Mouse (Mus musculus) CH12.LX (cell line): ENCODE results near the gene Rasl10a. TPM values are rescaled to one million over a fixed set of nuclear protein-coding genes. Genes with fewer than 3 reads are reported as not detected.
A peak's percentile ranks its signal among the peaks of the same experiment; 100 is the strongest.

ENCODE experiments used
- DNase-seq: peaks from one replicate; pipeline ENCODE4 v3.0.0-alpha.2; 2013; ENCODE audit errors: extremely low read depth
- H3K27ac ChIP-seq: 2 replicates; pipeline ENCODE4 v1.5.1; 2012; ENCODE audit warnings: low read depth, mild to moderate bottlenecking, control low read depth, moderate library complexity; ENCODE audit not compliant: insufficient read depth
- H3K27me3 ChIP-seq: replicated peaks from 2 replicates; pipeline ENCODE3; 2012; ENCODE audit warnings: inconsistent platforms
- H3K36me3 ChIP-seq, 2 experiments: replicated peaks in 1 of 2; 2 replicates each; pipeline versions ENCODE3 to v1.6.1; 2012; ENCODE audit warnings: inconsistent platforms in 1 of 2, low read length in 1 of 2, mild to moderate bottlenecking in 1 of 2, mixed read lengths in 1 of 2, moderate library complexity in 1 of 2; ENCODE audit not compliant: control insufficient read depth in 1 of 2, insufficient read depth in 1 of 2
- H3K4me1 ChIP-seq, 2 experiments: 2 replicates each; pipeline ENCODE4 v1.6.1; 2012; ENCODE audit warnings: inconsistent platforms in 1 of 2, moderate library complexity in 1 of 2; ENCODE audit not compliant: insufficient read depth in 2 of 2, control insufficient read depth in 1 of 2
- H3K4me2 ChIP-seq: 2 replicates; pipeline ENCODE4 v1.6.1; 2012; ENCODE audit warnings: low read depth, mild to moderate bottlenecking, control low read depth; ENCODE audit not compliant: poor library complexity, insufficient read depth, severe bottlenecking
- H3K4me3 ChIP-seq, 3 experiments: fragments of 150-350 bp in 1 of 3; sonication (generic) in 1 of 3; replicated peaks in 1 of 3; 2 replicates each; pipeline versions ENCODE3 to v1.5.1; 2011 to 2012; ENCODE audit warnings: low read depth in 2 of 3, low read length in 2 of 3, mild to moderate bottlenecking in 2 of 3, moderate library complexity in 2 of 3, control low read depth in 1 of 3, improper control_type of control experiment in 1 of 3, inconsistent platforms in 1 of 3, mixed read lengths in 1 of 3; ENCODE audit not compliant: poor library complexity in 1 of 3
- H3K79me2 ChIP-seq: replicated peaks from 2 replicates; pipeline ENCODE4 v1.6.1; 2012; ENCODE audit warnings: mild to moderate bottlenecking, moderate library complexity; ENCODE audit not compliant: control insufficient read depth, poor library complexity, insufficient read depth, severe bottlenecking; ENCODE audit errors: extremely low read depth
- H3K9ac ChIP-seq: 2 replicates; pipeline ENCODE4 v1.6.1; 2012; ENCODE audit warnings: low read depth, mild to moderate bottlenecking, control low read depth, moderate library complexity; ENCODE audit not compliant: insufficient read depth
- H3K9me3 ChIP-seq: replicated peaks from 2 replicates; pipeline ENCODE3; 2012; ENCODE audit warnings: low read length, inconsistent platforms, mixed read lengths
- CHD1 ChIP-seq: IDR thresholded peaks from 2 replicates; pipeline ENCODE4 v1.6.1; 2012; ENCODE audit warnings: low read depth, low read length, improper control_type of control experiment, inconsistent platforms
- E2F4 ChIP-seq: IDR thresholded peaks from 2 replicates; pipeline ENCODE4 v1.6.1; 2011; ENCODE audit warnings: low read depth, low read length, improper control_type of control experiment; ENCODE audit not compliant: insufficient replicate concordance
- ETS1 ChIP-seq: conservative IDR thresholded peaks from 2 replicates; pipeline ENCODE4 v1.6.1; 2012; ENCODE audit warnings: low read depth, mild to moderate bottlenecking, inconsistent platforms, low read length, improper control_type of control experiment, moderate library complexity
- GABPA ChIP-seq: IDR thresholded peaks from 2 replicates; pipeline ENCODE4 v1.6.1; 2012; ENCODE audit warnings: low read depth, low read length, improper control_type of control experiment, inconsistent platforms; ENCODE audit not compliant: insufficient replicate concordance
- JUND ChIP-seq: conservative IDR thresholded peaks from 2 replicates; pipeline ENCODE4 v1.6.1; 2011; ENCODE audit warnings: low read depth, low read length, improper control_type of control experiment
- MAX ChIP-seq: IDR thresholded peaks from 2 replicates; pipeline ENCODE4 v1.6.1; 2011; ENCODE audit warnings: low read length, improper control_type of control experiment
- MAZ ChIP-seq: IDR thresholded peaks from 2 replicates; pipeline ENCODE4 v1.6.1; 2012; ENCODE audit warnings: low read depth, mild to moderate bottlenecking, inconsistent platforms, low read length, improper control_type of control experiment, moderate library complexity
- MYC ChIP-seq: IDR thresholded peaks from 2 replicates; pipeline ENCODE4 v1.6.1; 2011; ENCODE audit warnings: low read depth, mild to moderate bottlenecking, improper control_type of control experiment, low read length
- NELFE ChIP-seq: IDR thresholded peaks from 2 replicates; pipeline ENCODE4 v1.6.1; 2011; ENCODE audit warnings: low read depth, low read length, improper control_type of control experiment
- NRF1 ChIP-seq: IDR thresholded peaks from 2 replicates; pipeline ENCODE4 v1.6.1; 2014; ENCODE audit warnings: low read depth, mild to moderate bottlenecking, inconsistent platforms, low read length, improper control_type of control experiment, moderate library complexity
- PAX5 ChIP-seq: IDR thresholded peaks from 2 replicates; pipeline ENCODE4 v1.6.1; 2012; ENCODE audit warnings: low read length, inconsistent platforms, mixed read lengths
- POLR2AphosphoS2 ChIP-seq: IDR thresholded peaks from 2 replicates; pipeline ENCODE4 v1.6.1; 2011; ENCODE audit warnings: low read depth, low read length, improper control_type of control experiment
- RAD21 ChIP-seq: IDR thresholded peaks from 2 replicates; pipeline ENCODE4 v1.6.1; 2011; ENCODE audit warnings: low read depth, mild to moderate bottlenecking, low read length, improper control_type of control experiment, moderate library complexity
- RCOR1 ChIP-seq: conservative IDR thresholded peaks from 2 replicates; pipeline ENCODE4 v1.6.1; 2012; ENCODE audit warnings: low read depth, mild to moderate bottlenecking, inconsistent platforms, low read length, improper control_type of control experiment
- SIN3A ChIP-seq: IDR thresholded peaks from 2 replicates; pipeline ENCODE4 v1.6.1; 2012; ENCODE audit warnings: low read length, improper control_type of control experiment, inconsistent platforms
- SMC3 ChIP-seq: IDR thresholded peaks from 2 replicates; pipeline ENCODE4 v1.6.1; 2011; ENCODE audit warnings: low read depth, low read length, improper control_type of control experiment
- TCF12 ChIP-seq: IDR thresholded peaks from 2 replicates; pipeline ENCODE4 v1.6.1; 2014; ENCODE audit warnings: low read depth, mild to moderate bottlenecking, inconsistent platforms, low read length, improper control_type of control experiment
- UBTF ChIP-seq: IDR thresholded peaks from 2 replicates; pipeline ENCODE4 v1.6.1; 2012; ENCODE audit warnings: low read depth, mild to moderate bottlenecking, inconsistent platforms, low read length, improper control_type of control experiment, moderate library complexity
- ZKSCAN1 ChIP-seq: IDR thresholded peaks from 2 replicates; pipeline ENCODE4 v1.6.1; 2012; ENCODE audit warnings: low read depth, inconsistent platforms, low read length, improper control_type of control experiment, borderline replicate concordance
- ZMIZ1 ChIP-seq: IDR thresholded peaks from 2 replicates; pipeline ENCODE4 v1.6.1; 2012; ENCODE audit warnings: low read depth, mild to moderate bottlenecking, inconsistent platforms, low read length, improper control_type of control experiment
- ZNF384 ChIP-seq: IDR thresholded peaks from 2 replicates; pipeline ENCODE4 v1.6.1; 2012; ENCODE audit warnings: low read depth, low read length, improper control_type of control experiment, inconsistent platforms
- dilution Hi-C: fragments of 300-500 bp; cut with MboI; formaldehyde crosslinking; loops from 2 replicates; pipeline ENCODE4 v1.14.3; 2020; ENCODE audit warnings: low sequenced_read_pairs; ENCODE audit not compliant: extremely low pct_unique_long_range_greater_than_20kb, extremely low pct_ligation_motif_present
- in situ Hi-C: fragments of 300-500 bp; cut with MboI; formaldehyde crosslinking; loops from 3 replicates; pipeline ENCODE4 v1.14.3; 2019; ENCODE audit warnings: low sequenced_read_pairs, low pct_ligation_motif_present, low pct_unique_long_range_greater_than_20kb, mixed read lengths
- polyA plus RNA-seq: library from polyadenylated mRNA; unstranded; fragments of >175 nt; gene quantifications from 2 replicates; pipeline ENCODE4 v1.2.1, GENCODE M21; 2012; ENCODE audit warnings: low read depth; ENCODE audit not compliant: insufficient read length
- total RNA-seq, 2 experiments: library from RNA; depleted of rRNA; stranded (reverse); fragments of 300-350 nt in 1 of 2; fragments of >200 nt in 1 of 2; gene quantifications; 2 replicates each; pipeline ENCODE4 v1.2.3; 2012 to 2014

Gene Rasl10a
- total and polyA plus RNA-seq, 3 experiments, result 3.0 to 7.5 (median 6.5) TPM

GRCm38 (mm10) chr11:5063561-5064281, 5.8 kb downstream of the Rasl10a start:
- peaks cover 34 to 53% of the 10 kb centered on the region in 2 experiments for H3K4me1 ChIP-seq
- TF ChIP-seq POLR2AphosphoS2, result no peak
- no peak for TF ChIP-seq E2F4
- no peak for TF ChIP-seq NRF1
- TF ChIP-seq NELFE, result no peak
- TF ChIP-seq UBTF, result no peak
- TF ChIP-seq ZKSCAN1, result no peak
- no peak for TF ChIP-seq PAX5
- dilution Hi-C loops, result no loop called here
- no peak overlapping the region for H3K9ac ChIP-seq
- H3K27me3 ChIP-seq, result peaks cover 24% of the 10 kb centered on the region
- H3K79me2 ChIP-seq, result no peaks in the 10 kb centered on the region
- H3K9me3 ChIP-seq, result no peaks in the 10 kb centered on the region
- H3K36me3 ChIP-seq, result peaks cover 4 to 23% of the 10 kb centered on the region in 2 experiments
- in situ Hi-C loops, result loop anchor here (5.0 kb wide), 1 partner anchor 34 kb away; the partner anchor contains the start of genes Ewsr1 and Rhbdd3
- no peak for DNase-seq
- H3K4me3 ChIP-seq, result no peak overlapping the region
- no peak overlapping the region for H3K27ac ChIP-seq
- H3K4me2 ChIP-seq, result no peak overlapping the region

- Histone ChIP-seq H3K4me2 (peak overlapping the region; percentile 58), H3K9ac (peak overlapping the region; percentile 50; the same call in 1 of the 2 replicates), H3K27me3 (peaks cover 20% of the 10 kb centered on the region), H3K4me1 (peaks cover 27 to 46% of the 10 kb centered on the region in 2 experiments), H3K9me3 (no peaks in the 10 kb centered on the region), H3K79me2 (no peaks in the 10 kb centered on the region), H3K36me3 (peaks cover 11 to 30% of the 10 kb centered on the region in 2 experiments), H3K4me3 (peak overlapping the region; percentile 53 to 68 (median 53)), H3K27ac (no peak overlapping the region)
- in situ Hi-C loops, result loop anchor here (5.0 kb wide), 2 partner anchors 33 to 47 kb away; partner anchors contain the start of genes Ewsr1 and Rhbdd3
- dilution Hi-C loops, result no loop called here
- TF ChIP-seq UBTF (no peak), POLR2AphosphoS2 (no peak), SIN3A (no peak), ETS1 (no peak), SMC3 (no peak), MAX (no peak), TCF12 (no peak), RAD21 (no peak), ZNF384 (no peak), JUND (no peak), ZMIZ1 (no peak), CHD1 (no peak), MYC (no peak), RCOR1 (no peak), MAZ (no peak), GABPA (no peak)
- no peak for DNase-seq
Observed at GRCm38 (mm10) chr11:5064282-5065055, 6.5 kb downstream of the Rasl10a start.
